Mouse (Mus musculus) mouse embryonic stem cell (cell line): Measurements from ENCODE around the gene Idua.

Experiments
- in situ Hi-C, 2 experiments: fragments of 300-500 bp; cut with MboI; formaldehyde crosslinking; loops; 1 replicate in 1 of 2; 3 replicates in 1 of 2; pipeline ENCODE4 v1.14.3; 2019 to 2020; ENCODE audit warnings: low sequenced_read_pairs in 2 of 2, low pct_unique_long_range_greater_than_20kb in 1 of 2, mixed read lengths in 1 of 2; ENCODE audit not compliant: unreplicated experiment in 1 of 2

The Idua gene

GRCm38 (mm10) chr5:108676772-108677498 is 16.8 kb downstream of the Idua start:
- in situ Hi-C loops: no loop called here

- in situ Hi-C loops: no loop called here
Measured at GRCm38 (mm10) chr5:108677605-108678295, 17.6 kb downstream of the Idua start.

- in situ Hi-C loops: no loop called here
Measured at GRCm38 (mm10) chr5:108678296-108678854, 18.2 kb downstream of the Idua start.

- in situ Hi-C loops: no loop called here
Measured at GRCm38 (mm10) chr5:108679909-108680308, 19.8 kb downstream of the Idua start.

- in situ Hi-C loops: no loop called here
Measured at GRCm38 (mm10) chr5:108680871-108681270, 20.7 kb downstream of the Idua start.

GRCm38 (mm10) chr5:108689091-108689490 is 29.0 kb downstream of the Idua start:
- in situ Hi-C loops: no loop called here

GRCm38 (mm10) chr5:108691152-108691551 is 31.0 kb downstream of the Idua start:
- in situ Hi-C loops: no loop called here

- in situ Hi-C loops: no loop called here
Measured at GRCm38 (mm10) chr5:108692271-108692670, 32.1 kb downstream of the Idua start, which contains the start of gene Fgfrl1. TSS of gene Fgfrl1 (plus strand) at chr5:108692382.

GRCm38 (mm10) chr5:108693872-108694288 is 33.7 kb downstream of the Idua start:
- in situ Hi-C loops: no loop called here

GRCm38 (mm10) chr5:108694352-108695261 is 34.5 kb downstream of the Idua start:
- in situ Hi-C loops: no loop called here

- in situ Hi-C loops: no loop called here
Measured at GRCm38 (mm10) chr5:108695861-108696260, 35.7 kb downstream of the Idua start.

- in situ Hi-C loops: no loop called here
Measured at GRCm38 (mm10) chr5:108696542-108696941, 36.4 kb downstream of the Idua start.

GRCm38 (mm10) chr5:108697341-108697753 is 37.2 kb downstream of the Idua start:
- in situ Hi-C loops: no loop called here

- in situ Hi-C loops: no loop called here
Measured at GRCm38 (mm10) chr5:108700346-108700745, 40.2 kb downstream of the Idua start.

- in situ Hi-C loops: no loop called here
Measured at GRCm38 (mm10) chr5:108701341-108702021, 41.4 kb downstream of the Idua start.

GRCm38 (mm10) chr5:108703754-108704626 is 43.9 kb downstream of the Idua start:
- in situ Hi-C loops: no loop called here

- in situ Hi-C loops: no loop called here
Measured at GRCm38 (mm10) chr5:108707758-108708157, 47.6 kb downstream of the Idua start.
